10 mouse cellular contexts compared by ENCODE assay signal in genomic region chr19:8679031-8679779, GRCm38 (mm10). TPM values are rescaled to one million over a fixed set of nuclear protein-coding genes. Genes with fewer than 3 reads are reported as not detected.
DNase-seq lines count a peak whose midpoint lies in the region; ATAC-seq and TF ChIP-seq lines count a peak whose summit lies in the region.
"Had no signal": no experiment of that assay in that cellular context is flagged by ENCODE, and none has a peak within 500 bp of the region (broad histone marks: within the 10 kb centered on the region; RNA-seq: fewer than 3 reads in every experiment).

No protein-coding gene starts in this region.

- peak overlapping the region; percentile 64 for H3K4me3 ChIP-seq in gastrocnemius, adult 2 months
- no peak overlapping the region for H3K4me3 ChIP-seq in embryonic facial prominence, embryonic 13.5 days
- no peak overlapping the region for H3K4me3 ChIP-seq in kidney, embryonic 16.5 days (ENCODE audit: low read length)
- H3K4me3 ChIP-seq: myocyte had no signal

- H3K36me3 ChIP-seq in embryonic facial prominence, embryonic 13.5 days: no peaks in the 10 kb centered on the region
- no peaks in the 10 kb centered on the region for H3K36me3 ChIP-seq in kidney, embryonic 16.5 days (ENCODE audit: insufficient read depth, low read length)

- ATAC-seq in embryonic facial prominence, embryonic 13.5 days (ENCODE audit: insufficient number of reproducible peaks, insufficient read depth, low FRiP score, low TSS enrichment, low read depth): no peak
- ATAC-seq in kidney, embryonic 16.5 days (ENCODE audit: low FRiP score, low TSS enrichment): peak; percentile 39; the same call in 1 of the 2 replicates

- H3K27ac ChIP-seq in gastrocnemius, adult 2 months: peak overlapping the region; percentile 77
- no peak overlapping the region for H3K27ac ChIP-seq in embryonic facial prominence, embryonic 13.5 days
- peak overlapping the region; percentile 34; the same call in 1 of the 2 replicates for H3K27ac ChIP-seq in kidney, embryonic 16.5 days (ENCODE audit: low read length)

- 17% methylated on average over 18 of the region's 18 CpGs for WGBS in embryonic facial prominence, embryonic 13.5 days
- WGBS in kidney, embryonic 16.5 days: 31% methylated on average over 18 of the region's 18 CpGs

- DNase-seq in gastrocnemius, adult 2 months: peak; percentile 30
- DNase-seq in gastrocnemius, postnatal 25 days: no peak
- DNase-seq in lung, postnatal 10 days: peak; percentile 57
- no peak for DNase-seq in retina, embryonic 14.5 days (ENCODE audit: low spot score)
- no peak for DNase-seq in c-Kit-positive CD71-positive TER-119-positive erythroid progenitor cells, embryonic 14.5 days (ENCODE audit: low spot score)
- no peak for DNase-seq in gastrocnemius, adult 8-10 months (ENCODE audit: low spot score in 2 of 2)

- peaks cover 7% of the 10 kb centered on the region for H3K4me1 ChIP-seq in embryonic facial prominence, embryonic 13.5 days
- H3K4me1 ChIP-seq in kidney, embryonic 16.5 days (ENCODE audit: insufficient read depth, low read length): 0 out of 2 replicates have a peak, but pooled peaks cover 2% of the 10 kb centered on the region

- 0 out of 2 replicates have a peak, but pooled peaks cover 3% of the 10 kb centered on the region for H3K27me3 ChIP-seq in embryonic facial prominence, embryonic 13.5 days
- H3K27me3 ChIP-seq in kidney, embryonic 16.5 days (ENCODE audit: insufficient read depth, low read length): no peaks in the 10 kb centered on the region
- H3K27me3 ChIP-seq: CH12.LX had no signal

- TF ChIP-seq CTCF in gastrocnemius, adult 2 months (IDR thresholded peaks at IDR 0.05): 0 out of 2 replicates have a peak, but pooled peaks have one; percentile 3

- no peaks in the 10 kb centered on the region for H3K9me3 ChIP-seq in embryonic facial prominence, embryonic 13.5 days
- no peaks in the 10 kb centered on the region for H3K9me3 ChIP-seq in kidney, embryonic 16.5 days (ENCODE audit: low read length)

- H3K9ac ChIP-seq in embryonic facial prominence, embryonic 13.5 days: peak overlapping the region; percentile 11; the same call in 1 of the 2 replicates
- peak overlapping the region; percentile 32; the same call in 1 of the 2 replicates for H3K9ac ChIP-seq in kidney, embryonic 16.5 days (replicated peaks; ENCODE audit: low read length)

- H3K4me2 ChIP-seq in embryonic facial prominence, embryonic 13.5 days: peak overlapping the region; percentile 37
- peak overlapping the region; percentile 32; the same call in 1 of the 2 replicates for H3K4me2 ChIP-seq in kidney, embryonic 16.5 days (replicated peaks; ENCODE audit: low read depth, low read length)

- intact Hi-C loops in gastrocnemius, adult 2 months (cut with DNase I): no loop called here

RNA-seq across cellular contexts. Expression of gene Chrm1, which starts 15.6 kb away (rescaled TPM):
- not detected for total RNA-seq in gastrocnemius, adult 2 months (2021)
- total RNA-seq in gastrocnemius, postnatal 25 days (2021): not detected
- polyA plus RNA-seq in embryonic facial prominence, embryonic 13.5 days (2015; fragmentation: Nextera tagmentation; extraction: Ambion mirVana): 0.66 and 1.4 TPM in 2 replicates
- 0.11 and 0.14 TPM in 2 replicates for polyA plus RNA-seq in kidney, embryonic 16.5 days (2015; fragmentation: Nextera tagmentation; extraction: Ambion mirVana)
- total RNA-seq in gastrocnemius, adult 8-10 months (2022): not detected
- total RNA-seq: CH12.LX had no signal
- polyA plus RNA-seq: myocyte had no signal

RNA-seq across cellular contexts. Expression of gene Slc3a2, which starts 44.0 kb away (rescaled TPM):
- total RNA-seq in gastrocnemius, adult 2 months (2021): 10 to 100 TPM; 33.9 to 35.1 TPM
- 10 to 100 TPM; 26.7 to 34.6 TPM for total RNA-seq in gastrocnemius, postnatal 25 days (2021)
- 99.9 and 116 TPM in 2 replicates for polyA plus RNA-seq in embryonic facial prominence, embryonic 13.5 days (2015; fragmentation: Nextera tagmentation; extraction: Ambion mirVana)
- polyA plus RNA-seq in kidney, embryonic 16.5 days (2015; fragmentation: Nextera tagmentation; extraction: Ambion mirVana): 141 and 146 TPM in 2 replicates
- total RNA-seq in gastrocnemius, adult 8-10 months (2022): 10 to 100 TPM; 29.7 to 37.0 (median 31.1) TPM

RNA-seq across cellular contexts. Expression of gene Wdr74, which starts 56.4 kb away (rescaled TPM):
- total RNA-seq in gastrocnemius, adult 2 months (2021): 10 to 100 TPM; 15.4 to 16.4 TPM
- 10 to 100 TPM; 16.9 to 18.2 TPM for total RNA-seq in gastrocnemius, postnatal 25 days (2021)
- 88.6 and 100 TPM in 2 replicates for polyA plus RNA-seq in embryonic facial prominence, embryonic 13.5 days (2015; fragmentation: Nextera tagmentation; extraction: Ambion mirVana)
- 101 and 108 TPM in 2 replicates for polyA plus RNA-seq in kidney, embryonic 16.5 days (2015; fragmentation: Nextera tagmentation; extraction: Ambion mirVana)
- 10 to 100 TPM; 14.0 to 16.7 (median 14.9) TPM for total RNA-seq in gastrocnemius, adult 8-10 months (2022)

Comparison
In these comparisons a context has a peak if more than half of its experiments do, and no peak if none do; other contexts are left out.
1. DNase-seq: peak in gastrocnemius, adult 2 months (single experiment) and lung, postnatal 10 days (single experiment); none in gastrocnemius, postnatal 25 days (single experiment), retina, embryonic 14.5 days (single experiment), c-Kit-positive CD71-positive TER-119-positive erythroid progenitor cells, embryonic 14.5 days (single experiment) and gastrocnemius, adult 8-10 months (0 of 2).